Mouse (Mus musculus) myocyte (in vitro differentiated cells): ENCODE measurements around the gene Olfr370.

Experiments
- MAX ChIP-seq: IDR thresholded peaks from one replicate; pipeline ENCODE4 v1.6.1; 2011; ENCODE audit warnings: low read depth, mild to moderate bottlenecking, control low read depth
- POLR2A ChIP-seq: IDR thresholded peaks from one replicate; pipeline ENCODE4 v1.6.1; 2011; ENCODE audit warnings: low read depth, mild to moderate bottlenecking, control low read depth, moderate library complexity; ENCODE audit not compliant: insufficient read length
- REST ChIP-seq: IDR thresholded peaks from one replicate; pipeline ENCODE4 v1.6.1; 2011; ENCODE audit warnings: mild to moderate bottlenecking, control low read depth, moderate library complexity; ENCODE audit not compliant: insufficient read depth, insufficient read length

- no peak for TF ChIP-seq POLR2A
- TF ChIP-seq MAX, result no peak
- TF ChIP-seq REST, result no peak
Measured at GRCm38 (mm10) chr8:83534802-83535201, 778 bp upstream of the Olfr370 start.
